Mouse (Mus musculus) cerebellum, adult (tissue): Measurements from ENCODE around the gene Ttc14.

Experiments
- ATAC-seq: cut with Nextera tagmentation; 2 replicates; pipeline ENCODE4 v1.9.2; 2017; ENCODE audit warnings: mild to moderate bottlenecking, moderate library complexity, mixed read lengths; ENCODE audit not compliant: insufficient number of reproducible peaks, low FRiP score, low TSS enrichment

Gene Ttc14

GRCm38 (mm10) chr3:33799617-33800512 is at the start of gene Ttc14:
Gene Ttc14 (plus strand): TSS chr3:33799832.
- peak; percentile 97 for ATAC-seq

GRCm38 (mm10) chr3:33790975-33791374 is 8.7 kb upstream of the Ttc14 start:
- ATAC-seq = no peak

GRCm38 (mm10) chr3:33800513-33800820 is 835 bp downstream of the Ttc14 start:
- ATAC-seq = no peak

GRCm38 (mm10) chr3:33807151-33807550 is 7.5 kb downstream of the Ttc14 start:
- no peak for ATAC-seq

- ATAC-seq = peak; percentile 80
These were observed 24.7 kb downstream of the Ttc14 start for GRCm38 (mm10) chr3:33824135-33824946.

- no peak for ATAC-seq
These were observed 32.7 kb downstream of the Ttc14 start for GRCm38 (mm10) chr3:33832351-33832750.

GRCm38 (mm10) chr3:33836576-33836975 is 36.9 kb downstream of the Ttc14 start:
- ATAC-seq = no peak

- no peak for ATAC-seq
These were observed 39.2 kb downstream of the Ttc14 start for GRCm38 (mm10) chr3:33838877-33839276.

GRCm38 (mm10) chr3:33843801-33844632 is 44.4 kb downstream of the Ttc14 start, which contains the start of gene Ccdc39:
Gene Ccdc39 (minus strand): TSS chr3:33844310.
- ATAC-seq = peak; percentile 99

- ATAC-seq = no peak
These were observed 47.0 kb downstream of the Ttc14 start for GRCm38 (mm10) chr3:33846639-33847038.

- no peak for ATAC-seq
These were observed 51.2 kb downstream of the Ttc14 start for GRCm38 (mm10) chr3:33850856-33851255.

- no peak for ATAC-seq
These were observed 53.4 kb downstream of the Ttc14 start for GRCm38 (mm10) chr3:33853062-33853461.

- no peak for ATAC-seq
These were observed 59.3 kb downstream of the Ttc14 start for GRCm38 (mm10) chr3:33858939-33859338.

GRCm38 (mm10) chr3:33864000-33864540 is 64.4 kb downstream of the Ttc14 start:
- ATAC-seq = no peak
